Mouse (Mus musculus) liver, embryonic 13.5 days (tissue): ENCODE data around the gene Tubb2a. TPM values are rescaled to one million over a fixed set of nuclear protein-coding genes. Genes with fewer than 3 reads are reported as not detected.

Experiments
- ATAC-seq: fragments of 200-750 bp; cut with Nextera tagmentation; 2 replicates; pipeline ENCODE4 v1.8.0; 2017; ENCODE audit warnings: low read depth, mild to moderate bottlenecking, moderate number of reproducible peaks, moderate library complexity
- DNase-seq: peaks from one replicate; pipeline ENCODE4 v3.0.0; 2022
- H3K27ac ChIP-seq: fragments of 300-500 bp; sonication (generic); 2 replicates; pipeline ENCODE4 v1.5.1; 2015; ENCODE audit warnings: moderate library complexity, mild to moderate bottlenecking, inconsistent platforms
- H3K27me3 ChIP-seq: fragments of 300-500 bp; sonication (generic); 2 replicates; pipeline ENCODE4 v1.6.1; 2015; ENCODE audit warnings: mild to moderate bottlenecking, inconsistent platforms
- H3K36me3 ChIP-seq: fragments of 300-500 bp; sonication (generic); 2 replicates; pipeline ENCODE4 v1.6.1; 2015; ENCODE audit warnings: mild to moderate bottlenecking, inconsistent platforms
- H3K4me1 ChIP-seq: fragments of 300-500 bp; sonication (generic); replicated peaks from 2 replicates; pipeline ENCODE4 v1.6.1; 2015; ENCODE audit warnings: inconsistent platforms
- H3K4me2 ChIP-seq: fragments of 300-500 bp; sonication (generic); 2 replicates; pipeline ENCODE4 v1.6.1; 2015; ENCODE audit warnings: inconsistent platforms, mild to moderate bottlenecking, moderate library complexity
- H3K4me3 ChIP-seq: fragments of 300-500 bp; sonication (generic); replicated peaks from 2 replicates; pipeline ENCODE4 v1.5.1; 2015; ENCODE audit warnings: mild to moderate bottlenecking, inconsistent platforms
- H3K9ac ChIP-seq: fragments of 300-500 bp; sonication (generic); 2 replicates; pipeline ENCODE4 v1.6.1; 2015; ENCODE audit warnings: mild to moderate bottlenecking, inconsistent platforms
- H3K9me3 ChIP-seq: fragments of 300-500 bp; sonication (generic); replicated peaks from 2 replicates; pipeline ENCODE4 v1.6.1; 2016; ENCODE audit warnings: inconsistent platforms
- WGBS: fragments of 180-500 bp; shearing (Covaris S2); methylation state at CpG from one replicate; pipeline ENCODE4 v1.1.7; 2015; ENCODE audit not compliant: insufficient replicate concordance; 5-methylcytosine and 5-hydroxymethylcytosine counted together
- polyA plus RNA-seq: library from polyadenylated mRNA; unstranded; fragments of >200 nt; fragmentation: Nextera tagmentation; extraction: Ambion mirVana; gene quantifications from 2 replicates; pipeline ENCODE4 v1.2.1, GENCODE M21; 2015

The Tubb2a gene
- polyA plus RNA-seq, 1 experiment from 2014 or later = 67.7 TPM

DNA sequence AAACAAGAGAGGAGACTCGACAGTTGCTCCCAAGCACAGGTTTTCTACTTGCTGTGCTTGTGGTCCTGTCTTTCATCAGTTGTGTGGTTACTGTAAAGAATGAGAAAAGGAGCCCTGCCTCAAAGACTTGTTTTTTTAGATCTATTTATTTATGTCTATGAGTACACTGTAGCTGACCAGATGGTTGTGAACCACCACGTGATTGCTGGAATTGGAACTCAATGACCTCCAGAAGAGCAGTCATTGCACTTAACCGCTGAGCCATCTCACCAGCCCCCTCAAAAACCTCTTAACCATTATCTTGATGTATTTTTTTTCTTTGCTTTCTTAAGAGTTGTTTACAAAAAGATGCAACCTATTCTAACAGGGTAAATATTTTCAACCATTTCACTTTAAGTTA, 42.4 kb downstream of the Tubb2a start:
- H3K27ac ChIP-seq = no peak overlapping the region
- no peak for DNase-seq
- WGBS = 75% methylated on average over 3 of the region's 3 CpGs
- H3K4me3 ChIP-seq = no peak overlapping the region
- H3K4me2 ChIP-seq = no peak overlapping the region
- ATAC-seq = no peak
- H3K36me3 ChIP-seq = peaks cover 33% of the 10 kb centered on the region
- H3K9me3 ChIP-seq = no peaks in the 10 kb centered on the region
- H3K27me3 ChIP-seq = no peaks in the 10 kb centered on the region
- peaks cover 24% of the 10 kb centered on the region for H3K4me1 ChIP-seq
- H3K9ac ChIP-seq = no peak overlapping the region

DNA sequence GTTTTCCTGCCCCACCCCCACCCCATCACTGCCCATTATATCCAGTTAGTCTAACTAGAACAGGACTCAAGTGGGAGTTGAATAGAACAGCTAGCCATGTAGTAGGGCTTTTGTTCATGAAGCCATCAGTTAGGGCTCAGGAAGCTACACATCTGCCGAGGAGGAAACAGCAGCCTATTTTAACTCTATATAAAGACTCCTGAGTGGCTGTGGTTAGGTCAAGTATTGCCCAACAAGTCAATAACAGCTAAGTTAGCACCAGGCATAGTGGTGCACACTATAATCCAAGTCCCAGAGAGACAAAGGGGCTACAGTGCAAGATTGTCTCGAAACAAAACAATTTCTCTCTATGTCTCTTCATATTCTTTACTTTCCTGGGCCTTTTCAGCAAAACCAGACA, 45.8 kb downstream of the Tubb2a start:
- WGBS = 38% methylated on average over 2 of the region's 2 CpGs
- no peaks in the 10 kb centered on the region for H3K9me3 ChIP-seq
- DNase-seq = no peak
- H3K27me3 ChIP-seq = no peaks in the 10 kb centered on the region
- H3K27ac ChIP-seq = no peak overlapping the region
- no peak overlapping the region for H3K9ac ChIP-seq
- peaks cover 13% of the 10 kb centered on the region for H3K4me1 ChIP-seq
- H3K4me3 ChIP-seq = no peak overlapping the region
- no peak overlapping the region for H3K4me2 ChIP-seq
- ATAC-seq = peak; percentile 55; the same call in 1 of the 2 replicates
- H3K36me3 ChIP-seq = peaks cover 60% of the 10 kb centered on the region

Other genes with a start within 250 kb of the Tubb2a start
- not detected in 2 replicates for gene Serpinb6e, start 234.6 kb downstream of the Tubb2a start, polyA plus RNA-seq
- gene Serpinb6c, start 172.3 kb downstream of the Tubb2a start, polyA plus RNA-seq = not detected in 2 replicates
- gene Nqo2, start 113.3 kb downstream of the Tubb2a start, polyA plus RNA-seq = 23.7 and 28.4 TPM in 2 replicates
- gene Ripk1, start 75.6 kb downstream of the Tubb2a start, polyA plus RNA-seq = 11.6 and 12.5 TPM in 2 replicates
- gene Serpinb6a, start 75.2 kb downstream of the Tubb2a start, polyA plus RNA-seq = 14.2 and 14.3 TPM in 2 replicates
- gene Bphl, start 40.4 kb downstream of the Tubb2a start, polyA plus RNA-seq = 32.3 and 37.9 TPM in 2 replicates
- 1.3 and 1.5 TPM in 2 replicates for gene Tubb2b, start 52.5 kb upstream of the Tubb2a start, polyA plus RNA-seq
- gene Psmg4, start 85.0 kb upstream of the Tubb2a start, polyA plus RNA-seq = 50.0 and 51.6 TPM in 2 replicates